Mouse (Mus musculus): ENCODE measurements around the gene Mdm4.

GRCm38 (mm10) chr1:132938975-132939374 lies 91.4 kb downstream of the Mdm4 start:
- TF ChIP-seq CTCF (IDR thresholded peaks at IDR 0.05; ENCODE audit: insufficient read depth, low read length) (no peak), POLR2A (IDR thresholded peaks at IDR 0.05; ENCODE audit: borderline replicate concordance, extremely low read depth, low read depth, low read length) (no peak)

Data from lung, adult 2 months (tissue).